Mouse (Mus musculus) CH12.LX (cell line): ENCODE data around the gene Rgs14. TPM values are rescaled to one million over a fixed set of nuclear protein-coding genes. Genes with fewer than 3 reads are reported as not detected.

ENCODE experiments used
- DNase-seq: peaks from one replicate; pipeline ENCODE4 v3.0.0-alpha.2; 2013; ENCODE audit errors: extremely low read depth
- H3K27ac ChIP-seq: 2 replicates; pipeline ENCODE4 v1.5.1; 2012; ENCODE audit warnings: low read depth, mild to moderate bottlenecking, control low read depth, moderate library complexity; ENCODE audit not compliant: insufficient read depth
- H3K27me3 ChIP-seq: replicated peaks from 2 replicates; pipeline ENCODE3; 2012; ENCODE audit warnings: inconsistent platforms
- H3K36me3 ChIP-seq, 2 experiments: replicated peaks in 1 of 2; 2 replicates each; pipeline versions ENCODE3 to v1.6.1; 2012; ENCODE audit warnings: inconsistent platforms in 1 of 2, low read length in 1 of 2, mild to moderate bottlenecking in 1 of 2, mixed read lengths in 1 of 2, moderate library complexity in 1 of 2; ENCODE audit not compliant: control insufficient read depth in 1 of 2, insufficient read depth in 1 of 2
- H3K4me1 ChIP-seq, 2 experiments: 2 replicates each; pipeline ENCODE4 v1.6.1; 2012; ENCODE audit warnings: inconsistent platforms in 1 of 2, moderate library complexity in 1 of 2; ENCODE audit not compliant: insufficient read depth in 2 of 2, control insufficient read depth in 1 of 2
- H3K4me2 ChIP-seq: 2 replicates; pipeline ENCODE4 v1.6.1; 2012; ENCODE audit warnings: low read depth, mild to moderate bottlenecking, control low read depth; ENCODE audit not compliant: poor library complexity, insufficient read depth, severe bottlenecking
- H3K4me3 ChIP-seq, 3 experiments: fragments of 150-350 bp in 1 of 3; sonication (generic) in 1 of 3; replicated peaks in 1 of 3; 2 replicates each; pipeline versions ENCODE3 to v1.5.1; 2011 to 2012; ENCODE audit warnings: low read depth in 2 of 3, low read length in 2 of 3, mild to moderate bottlenecking in 2 of 3, moderate library complexity in 2 of 3, control low read depth in 1 of 3, improper control_type of control experiment in 1 of 3, inconsistent platforms in 1 of 3, mixed read lengths in 1 of 3; ENCODE audit not compliant: poor library complexity in 1 of 3
- H3K79me2 ChIP-seq: replicated peaks from 2 replicates; pipeline ENCODE4 v1.6.1; 2012; ENCODE audit warnings: mild to moderate bottlenecking, moderate library complexity; ENCODE audit not compliant: control insufficient read depth, poor library complexity, insufficient read depth, severe bottlenecking; ENCODE audit errors: extremely low read depth
- H3K9ac ChIP-seq: 2 replicates; pipeline ENCODE4 v1.6.1; 2012; ENCODE audit warnings: low read depth, mild to moderate bottlenecking, control low read depth, moderate library complexity; ENCODE audit not compliant: insufficient read depth
- H3K9me3 ChIP-seq: replicated peaks from 2 replicates; pipeline ENCODE3; 2012; ENCODE audit warnings: low read length, inconsistent platforms, mixed read lengths
- BHLHE40 ChIP-seq: IDR thresholded peaks from 2 replicates; pipeline ENCODE4 v1.6.1; 2011; ENCODE audit warnings: mild to moderate bottlenecking, low read depth, low read length, improper control_type of control experiment
- CHD2 ChIP-seq: IDR thresholded peaks from 2 replicates; pipeline ENCODE4 v1.6.1; 2011; ENCODE audit warnings: low read length, improper control_type of control experiment
- CTCF ChIP-seq, 2 experiments: IDR thresholded peaks in 1 of 2; conservative IDR thresholded peaks in 1 of 2; 2 replicates each; pipeline ENCODE4 v1.5.1; 2011 to 2012; ENCODE audit warnings: low read depth in 2 of 2, low read length in 2 of 2, improper control_type of control experiment in 1 of 2, inconsistent platforms in 1 of 2, mild to moderate bottlenecking in 1 of 2, moderate library complexity in 1 of 2
- ELF1 ChIP-seq: IDR thresholded peaks from 2 replicates; pipeline ENCODE4 v1.6.1; 2014; ENCODE audit warnings: low read depth, mild to moderate bottlenecking, inconsistent platforms, low read length, improper control_type of control experiment
- ETS1 ChIP-seq: conservative IDR thresholded peaks from 2 replicates; pipeline ENCODE4 v1.6.1; 2012; ENCODE audit warnings: low read depth, mild to moderate bottlenecking, inconsistent platforms, low read length, improper control_type of control experiment, moderate library complexity
- GABPA ChIP-seq: IDR thresholded peaks from 2 replicates; pipeline ENCODE4 v1.6.1; 2012; ENCODE audit warnings: low read depth, low read length, improper control_type of control experiment, inconsistent platforms; ENCODE audit not compliant: insufficient replicate concordance
- HCFC1 ChIP-seq: IDR thresholded peaks from 2 replicates; pipeline ENCODE4 v1.6.1; 2012; ENCODE audit warnings: low read depth, mild to moderate bottlenecking, inconsistent platforms, low read length, improper control_type of control experiment
- IRF4 ChIP-seq: IDR thresholded peaks from 2 replicates; pipeline ENCODE4 v1.6.1; 2014; ENCODE audit warnings: low read depth, mild to moderate bottlenecking, inconsistent platforms, low read length, improper control_type of control experiment
- JUN ChIP-seq: IDR thresholded peaks from 2 replicates; pipeline ENCODE4 v1.6.1; 2011; ENCODE audit warnings: low read depth, mild to moderate bottlenecking, low read length, improper control_type of control experiment, moderate library complexity; ENCODE audit not compliant: insufficient read depth
- JUND ChIP-seq: conservative IDR thresholded peaks from 2 replicates; pipeline ENCODE4 v1.6.1; 2011; ENCODE audit warnings: low read depth, low read length, improper control_type of control experiment
- MAFK ChIP-seq: IDR thresholded peaks from 2 replicates; pipeline ENCODE4 v1.6.1; 2011; ENCODE audit warnings: low read length, improper control_type of control experiment; ENCODE audit not compliant: insufficient replicate concordance
- MAX ChIP-seq: IDR thresholded peaks from 2 replicates; pipeline ENCODE4 v1.6.1; 2011; ENCODE audit warnings: low read length, improper control_type of control experiment
- MAZ ChIP-seq: IDR thresholded peaks from 2 replicates; pipeline ENCODE4 v1.6.1; 2012; ENCODE audit warnings: low read depth, mild to moderate bottlenecking, inconsistent platforms, low read length, improper control_type of control experiment, moderate library complexity
- MEF2A ChIP-seq: IDR thresholded peaks from 2 replicates; pipeline ENCODE4 v1.6.1; 2014; ENCODE audit warnings: low read depth, mild to moderate bottlenecking, inconsistent platforms, low read length, improper control_type of control experiment, borderline replicate concordance
- MXI1 ChIP-seq: IDR thresholded peaks from 2 replicates; pipeline ENCODE4 v1.6.1; 2011; ENCODE audit warnings: mild to moderate bottlenecking, low read depth, low read length, improper control_type of control experiment
- MYC ChIP-seq: IDR thresholded peaks from 2 replicates; pipeline ENCODE4 v1.6.1; 2011; ENCODE audit warnings: low read depth, mild to moderate bottlenecking, improper control_type of control experiment, low read length
- NELFE ChIP-seq: IDR thresholded peaks from 2 replicates; pipeline ENCODE4 v1.6.1; 2011; ENCODE audit warnings: low read depth, low read length, improper control_type of control experiment
- NRF1 ChIP-seq: IDR thresholded peaks from 2 replicates; pipeline ENCODE4 v1.6.1; 2014; ENCODE audit warnings: low read depth, mild to moderate bottlenecking, inconsistent platforms, low read length, improper control_type of control experiment, moderate library complexity
- PAX5 ChIP-seq: IDR thresholded peaks from 2 replicates; pipeline ENCODE4 v1.6.1; 2012; ENCODE audit warnings: low read length, inconsistent platforms, mixed read lengths
- POLR2A ChIP-seq: IDR thresholded peaks from 2 replicates; pipeline ENCODE4 v1.6.1; 2011; ENCODE audit warnings: low read depth, mild to moderate bottlenecking, improper control_type of control experiment, low read length
- POLR2AphosphoS2 ChIP-seq: IDR thresholded peaks from 2 replicates; pipeline ENCODE4 v1.6.1; 2011; ENCODE audit warnings: low read depth, low read length, improper control_type of control experiment
- RAD21 ChIP-seq: IDR thresholded peaks from 2 replicates; pipeline ENCODE4 v1.6.1; 2011; ENCODE audit warnings: low read depth, mild to moderate bottlenecking, low read length, improper control_type of control experiment, moderate library complexity
- RCOR1 ChIP-seq: conservative IDR thresholded peaks from 2 replicates; pipeline ENCODE4 v1.6.1; 2012; ENCODE audit warnings: low read depth, mild to moderate bottlenecking, inconsistent platforms, low read length, improper control_type of control experiment
- SIN3A ChIP-seq: IDR thresholded peaks from 2 replicates; pipeline ENCODE4 v1.6.1; 2012; ENCODE audit warnings: low read length, improper control_type of control experiment, inconsistent platforms
- TBP ChIP-seq: conservative IDR thresholded peaks from 2 replicates; pipeline ENCODE4 v1.6.1; 2011; ENCODE audit warnings: low read depth, low read length, improper control_type of control experiment
- TCF12 ChIP-seq: IDR thresholded peaks from 2 replicates; pipeline ENCODE4 v1.6.1; 2014; ENCODE audit warnings: low read depth, mild to moderate bottlenecking, inconsistent platforms, low read length, improper control_type of control experiment
- UBTF ChIP-seq: IDR thresholded peaks from 2 replicates; pipeline ENCODE4 v1.6.1; 2012; ENCODE audit warnings: low read depth, mild to moderate bottlenecking, inconsistent platforms, low read length, improper control_type of control experiment, moderate library complexity
- USF2 ChIP-seq: conservative IDR thresholded peaks from 2 replicates; pipeline ENCODE4 v1.6.1; 2011; ENCODE audit warnings: low read depth, low read length, improper control_type of control experiment
- ZC3H11A ChIP-seq: IDR thresholded peaks from 2 replicates; pipeline ENCODE4 v1.6.1; 2012; ENCODE audit warnings: low read depth, mild to moderate bottlenecking, inconsistent platforms, low read length, improper control_type of control experiment
- ZKSCAN1 ChIP-seq: IDR thresholded peaks from 2 replicates; pipeline ENCODE4 v1.6.1; 2012; ENCODE audit warnings: low read depth, inconsistent platforms, low read length, improper control_type of control experiment, borderline replicate concordance
- ZMIZ1 ChIP-seq: IDR thresholded peaks from 2 replicates; pipeline ENCODE4 v1.6.1; 2012; ENCODE audit warnings: low read depth, mild to moderate bottlenecking, inconsistent platforms, low read length, improper control_type of control experiment
- ZNF384 ChIP-seq: IDR thresholded peaks from 2 replicates; pipeline ENCODE4 v1.6.1; 2012; ENCODE audit warnings: low read depth, low read length, improper control_type of control experiment, inconsistent platforms
- dilution Hi-C: fragments of 300-500 bp; cut with MboI; formaldehyde crosslinking; loops from 2 replicates; pipeline ENCODE4 v1.14.3; 2020; ENCODE audit warnings: low sequenced_read_pairs; ENCODE audit not compliant: extremely low pct_unique_long_range_greater_than_20kb, extremely low pct_ligation_motif_present
- in situ Hi-C: fragments of 300-500 bp; cut with MboI; formaldehyde crosslinking; loops from 3 replicates; pipeline ENCODE4 v1.14.3; 2019; ENCODE audit warnings: low sequenced_read_pairs, low pct_ligation_motif_present, low pct_unique_long_range_greater_than_20kb, mixed read lengths
- polyA plus RNA-seq: library from polyadenylated mRNA; unstranded; fragments of >175 nt; gene quantifications from 2 replicates; pipeline ENCODE4 v1.2.1, GENCODE M21; 2012; ENCODE audit warnings: low read depth; ENCODE audit not compliant: insufficient read length
- total RNA-seq, 2 experiments: library from RNA; depleted of rRNA; stranded (reverse); fragments of 300-350 nt in 1 of 2; fragments of >200 nt in 1 of 2; gene quantifications; 2 replicates each; pipeline ENCODE4 v1.2.3; 2012 to 2014

The Rgs14 gene
- total and polyA plus RNA-seq, 3 experiments: 6.3 to 8.0 (median 7.6) TPM

GRCm38 (mm10) chr13:55429226-55429888 lies 59.8 kb downstream of the Rgs14 start:
- in situ Hi-C loops (loop anchor here (5.0 kb wide), 1 partner anchor 38 kb away; no protein-coding TSS in a partner anchor), dilution Hi-C loops (no loop called here)
- peaks cover 13 to 40% of the 10 kb centered on the region in 2 experiments for H3K4me1 ChIP-seq
- peak; percentile 50 for DNase-seq
- H3K27me3 ChIP-seq: no peaks in the 10 kb centered on the region
- peak overlapping the region; percentile 65; the same call in 1 of the 2 replicates for H3K9ac ChIP-seq
- TF ChIP-seq MAZ: 0 out of 2 replicates have a peak, but pooled peaks have one; percentile 54
- TF ChIP-seq NRF1: no peak
- TF ChIP-seq ZMIZ1: 0 out of 2 replicates have a peak, but pooled peaks have one; percentile 55
- no peak for TF ChIP-seq POLR2AphosphoS2
- TF ChIP-seq ZKSCAN1: no peak
- peak; percentile 76 for TF ChIP-seq ELF1
- TF ChIP-seq HCFC1: peak; percentile 69
- TF ChIP-seq ZC3H11A: no peak
- TF ChIP-seq MXI1: no peak
- TF ChIP-seq MAX: no peak
- TF ChIP-seq SIN3A: no peak
- TF ChIP-seq IRF4: peak; percentile 39; the same call in 1 of the 2 replicates
- no peak for TF ChIP-seq UBTF
- TF ChIP-seq RAD21: no peak
- peak; percentile 67; the same call in 1 of the 2 replicates for TF ChIP-seq TCF12
- TF ChIP-seq TBP: 0 out of 2 replicates have a peak, but pooled peaks have one; percentile 45
- no peak for TF ChIP-seq CTCF (conservative IDR thresholded peaks at IDR 0.05 in 1 of 2, IDR thresholded peaks at IDR 0.05 in 1 of 2; ENCODE audit: low read depth in 2 of 2, low read length in 2 of 2)
- no peak for TF ChIP-seq CHD2
- no peak for TF ChIP-seq MEF2A
- no peak for TF ChIP-seq RCOR1
- no peak for TF ChIP-seq MAFK
- TF ChIP-seq MYC: no peak
- peak; percentile 79 for TF ChIP-seq NELFE
- TF ChIP-seq POLR2A: peak; percentile 81
- no peak for TF ChIP-seq BHLHE40
- no peak for TF ChIP-seq PAX5
- no peak for TF ChIP-seq USF2
- TF ChIP-seq ETS1: no peak
- no peak for TF ChIP-seq GABPA
- no peak for TF ChIP-seq JUN
- TF ChIP-seq JUND: no peak
- TF ChIP-seq ZNF384: no peak
- H3K9me3 ChIP-seq: peaks cover 6% of the 10 kb centered on the region
- H3K79me2 ChIP-seq: no peaks in the 10 kb centered on the region
- no peak overlapping the region for H3K4me3 ChIP-seq
- no peaks in the 10 kb centered on the region for H3K36me3 ChIP-seq
- peak overlapping the region; percentile 21; the same call in 1 of the 2 replicates for H3K27ac ChIP-seq
- peak overlapping the region; percentile 41; the same call in 1 of the 2 replicates for H3K4me2 ChIP-seq
